Mouse (Mus musculus) bone marrow, adult 2 months (tissue): Measurements from ENCODE around the gene Myf5.

Experiments
- CTCF ChIP-seq: fragments of 200-500 bp; IDR thresholded peaks from 2 replicates; pipeline ENCODE4 v1.5.1; 2011; ENCODE audit warnings: low read length, control low read depth; ENCODE audit not compliant: control insufficient read depth, insufficient read depth
- POLR2A ChIP-seq: fragments of 200-500 bp; IDR thresholded peaks from 2 replicates; pipeline ENCODE4 v1.6.1; 2011; ENCODE audit warnings: low read depth, mild to moderate bottlenecking, control low read depth, low read length, borderline replicate concordance; ENCODE audit not compliant: control insufficient read depth

DNA sequence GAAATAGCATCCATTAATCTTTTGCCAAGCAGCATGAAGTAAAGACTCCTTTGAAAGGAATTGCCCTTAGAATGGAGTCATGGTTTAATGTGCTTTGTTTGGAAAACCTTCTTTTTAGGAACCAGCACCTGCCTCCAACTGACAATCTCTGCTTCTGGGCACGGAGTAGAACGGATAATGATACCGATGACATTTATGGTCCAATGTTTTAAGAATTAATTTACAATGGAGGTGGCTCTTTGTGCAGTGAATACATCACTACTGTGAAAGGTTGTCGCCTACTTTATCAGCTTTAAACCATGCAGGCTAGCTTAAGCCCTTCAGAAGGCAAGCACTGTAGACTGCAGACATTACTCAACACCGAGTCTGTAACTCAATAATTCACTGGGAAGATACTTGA lies 14.2 kb downstream of the Myf5 start:
- TF ChIP-seq POLR2A (no peak), CTCF (no peak)
